Mouse (Mus musculus) G1E (cell line): ENCODE measurements around the gene Scgb3a1.

Source experiments
- CTCF ChIP-seq: IDR thresholded peaks from 2 replicates; pipeline ENCODE4 v1.5.1; 2012; ENCODE audit warnings: low read depth, low read length, inconsistent platforms, mixed read lengths
- GATA1 ChIP-seq: IDR thresholded peaks from 2 replicates; pipeline ENCODE4 v1.6.1; 2012; ENCODE audit warnings: borderline replicate concordance, low read length, inconsistent platforms, mixed read lengths

GRCm38 (mm10) chr11:49662292-49662780 lies 1.1 kb upstream of the Scgb3a1 start:
- TF ChIP-seq CTCF = no peak
- no peak for TF ChIP-seq GATA1
